Mouse (Mus musculus): ENCODE results near the gene Ophn1.

DNA sequence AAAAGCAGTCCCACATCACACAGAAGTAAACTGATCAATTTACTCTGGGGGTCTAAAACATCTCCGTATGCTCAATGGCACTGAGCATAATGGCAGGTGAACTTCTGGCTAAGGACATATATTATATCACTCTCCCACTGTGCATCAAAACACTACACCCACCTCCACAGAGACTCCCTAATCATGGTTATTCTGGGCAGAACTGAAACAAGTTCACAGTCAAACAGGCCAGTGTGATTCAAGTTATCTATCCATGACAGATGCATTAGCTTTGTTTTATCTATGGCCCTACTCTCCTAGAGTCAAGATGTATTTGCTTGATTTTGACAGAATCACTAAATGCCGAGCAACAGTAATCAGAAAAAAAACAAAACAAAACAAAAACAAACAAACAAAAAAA lies 8.8 kb downstream of the Ophn1 start:
- no peak for TF ChIP-seq CTCF (IDR thresholded peaks at IDR 0.05; ENCODE audit: control insufficient read depth, insufficient read depth, low read length)
- TF ChIP-seq POLR2A (IDR thresholded peaks at IDR 0.05; ENCODE audit: borderline replicate concordance, control insufficient read depth, low read depth, low read length): no peak
